Mouse (Mus musculus): ENCODE measurements at regions not wholly inside any gene's neighbourhood (a gene's known extent, or its start where the extent isn't known, plus 50 kb on each side); places are given as distances from the start of the nearest gene placed in this dataset.

DNA sequence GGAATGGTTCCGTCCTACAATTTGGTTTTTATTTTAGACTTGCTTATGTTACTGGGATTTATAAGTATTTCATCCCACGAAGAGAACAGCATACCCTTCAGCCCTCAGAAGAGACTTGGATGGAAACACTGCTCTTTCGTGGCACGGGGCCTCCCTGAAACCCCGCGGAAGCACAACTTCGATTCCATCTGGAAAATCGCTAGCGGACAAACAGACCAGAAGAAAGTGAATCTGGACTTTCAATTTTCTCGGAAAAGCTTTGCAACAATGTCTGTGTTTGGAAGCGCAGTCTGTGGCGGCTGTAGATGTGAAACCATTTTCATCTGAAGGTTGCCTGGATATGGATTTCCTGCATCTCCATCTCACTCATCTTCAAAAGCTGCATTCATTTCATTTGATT, 308.7 kb downstream of the Ankrd50 start:
- WGBS, result 78% methylated on average over 12 of the region's 12 CpGs
- H3K27ac ChIP-seq, result no peak overlapping the region

GRCm38 (mm10) chr3:38174735-38175280, 309.8 kb downstream of the Ankrd50 start:
- no peaks in the 10 kb centered on the region for H3K9me3 ChIP-seq
- H3K27ac ChIP-seq, result no peak overlapping the region
- ATAC-seq, result no peak
- 68% methylated on average over 8 of the region's 8 CpGs for WGBS
- H3K4me1 ChIP-seq (replicated peaks), result no peaks in the 10 kb centered on the region
- H3K9ac ChIP-seq, result no peak overlapping the region
- H3K27me3 ChIP-seq (replicated peaks), result no peaks in the 10 kb centered on the region
- H3K4me3 ChIP-seq (replicated peaks), result no peak overlapping the region
- H3K36me3 ChIP-seq, result no peaks in the 10 kb centered on the region
- no peak overlapping the region for H3K4me2 ChIP-seq (replicated peaks)

More for the DNA sequence above, 308.7 kb downstream of the Ankrd50 start:
- Histone ChIP-seq H3K36me3 (no peaks in the 10 kb centered on the region), H3K4me2 (replicated peaks) (no peak overlapping the region), H3K4me1 (replicated peaks) (no peaks in the 10 kb centered on the region), H3K9me3 (no peaks in the 10 kb centered on the region), H3K9ac (no peak overlapping the region), H3K27me3 (replicated peaks) (no peaks in the 10 kb centered on the region), H3K4me3 (replicated peaks) (no peak overlapping the region)
- ATAC-seq, result no peak

DNA sequence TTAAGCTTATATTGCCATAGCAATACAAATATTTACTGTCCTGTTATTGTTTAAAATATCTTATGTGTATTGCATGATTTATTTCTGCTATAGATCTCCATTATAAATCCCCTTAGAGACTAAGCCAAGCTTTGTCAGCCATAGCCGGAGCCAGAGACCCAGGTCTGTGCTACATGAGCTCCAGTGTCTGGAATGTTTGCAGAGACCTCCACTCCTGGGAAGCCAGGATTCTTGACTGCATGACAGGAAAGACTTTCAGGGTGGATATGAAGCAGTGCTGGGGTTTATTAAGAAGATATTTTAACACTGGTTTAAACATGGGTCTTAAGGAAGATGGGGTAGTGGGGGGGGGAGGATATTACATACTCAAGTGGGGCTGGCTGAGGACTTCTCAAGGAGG, 332.2 kb downstream of the Ankrd50 start:
- 26% methylated on average over 1 of the region's 1 CpGs for WGBS
- no peaks in the 10 kb centered on the region for H3K9me3 ChIP-seq
- no peaks in the 10 kb centered on the region for H3K36me3 ChIP-seq
- H3K9ac ChIP-seq, result no peak overlapping the region
- no peaks in the 10 kb centered on the region for H3K27me3 ChIP-seq (replicated peaks)
- no peak overlapping the region for H3K4me2 ChIP-seq (replicated peaks)
- no peak overlapping the region for H3K27ac ChIP-seq
- H3K4me1 ChIP-seq (replicated peaks), result no peaks in the 10 kb centered on the region
- H3K4me3 ChIP-seq (replicated peaks), result no peak overlapping the region
- peak; percentile 56 for ATAC-seq

DNA sequence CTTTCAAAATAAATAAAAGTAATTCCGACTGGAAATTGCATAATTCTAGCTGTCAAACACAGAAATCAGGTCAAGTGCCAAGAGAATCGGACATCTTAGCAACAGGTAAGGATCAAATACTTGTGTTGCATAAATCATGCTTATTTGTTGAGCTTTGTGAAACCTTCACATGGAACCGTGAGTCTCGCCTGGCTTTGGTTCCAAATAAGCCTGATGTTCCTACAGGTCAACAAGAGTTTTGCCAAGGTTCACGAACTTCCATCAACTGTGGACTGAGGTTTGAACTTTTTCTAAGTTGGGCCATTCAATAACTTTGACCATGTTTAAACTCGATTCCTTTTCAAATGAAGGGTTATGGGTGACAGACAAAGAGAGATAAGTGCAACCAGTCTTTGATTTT, 332.8 kb downstream of the Ankrd50 start:
- Histone ChIP-seq H3K36me3 (no peaks in the 10 kb centered on the region), H3K27ac (no peak overlapping the region), H3K4me3 (replicated peaks) (no peak overlapping the region), H3K4me2 (replicated peaks) (no peak overlapping the region), H3K27me3 (replicated peaks) (no peaks in the 10 kb centered on the region), H3K9ac (no peak overlapping the region), H3K9me3 (no peaks in the 10 kb centered on the region), H3K4me1 (replicated peaks) (no peaks in the 10 kb centered on the region)
- WGBS, result 75% methylated on average over 6 of the region's 6 CpGs
- no peak for ATAC-seq

DNA sequence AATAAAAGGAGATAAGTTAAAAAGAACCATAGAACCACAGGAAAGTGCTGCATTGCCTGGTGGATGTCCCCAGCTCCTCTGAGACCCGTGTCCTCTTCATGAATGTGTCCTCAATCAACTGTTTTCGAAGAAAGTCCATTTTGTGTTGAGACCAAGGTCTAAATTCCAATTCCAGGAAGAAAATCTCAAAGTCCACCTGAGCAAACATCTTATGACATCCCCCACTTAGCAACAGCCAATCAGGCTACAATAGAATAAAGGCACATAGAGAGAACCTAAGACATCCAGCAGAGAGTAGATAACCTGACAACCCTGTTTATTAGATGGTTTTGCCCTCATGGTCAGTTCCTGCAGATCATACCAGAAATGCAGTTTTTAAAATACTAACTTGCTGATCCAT, 338.0 kb downstream of the Ankrd50 start:
- no peaks in the 10 kb centered on the region for H3K36me3 ChIP-seq
- no peaks in the 10 kb centered on the region for H3K9me3 ChIP-seq
- H3K4me2 ChIP-seq (replicated peaks), result no peak overlapping the region
- H3K27ac ChIP-seq, result no peak overlapping the region
- H3K4me1 ChIP-seq (replicated peaks), result no peaks in the 10 kb centered on the region
- no peak overlapping the region for H3K4me3 ChIP-seq (replicated peaks)
- ATAC-seq, result no peak
- H3K9ac ChIP-seq, result no peak overlapping the region
- WGBS, result 79% methylated on average over 2 of the region's 2 CpGs
- no peaks in the 10 kb centered on the region for H3K27me3 ChIP-seq (replicated peaks)

GRCm38 (mm10) chr3:38145444-38145843, 339.2 kb downstream of the Ankrd50 start:
- Histone ChIP-seq H3K36me3 (no peaks in the 10 kb centered on the region), H3K4me3 (replicated peaks) (no peak overlapping the region), H3K27me3 (replicated peaks) (no peaks in the 10 kb centered on the region), H3K9ac (no peak overlapping the region), H3K4me1 (replicated peaks) (no peaks in the 10 kb centered on the region), H3K4me2 (replicated peaks) (no peak overlapping the region), H3K9me3 (no peaks in the 10 kb centered on the region), H3K27ac (no peak overlapping the region)
- WGBS, result 76% methylated on average over 2 of the region's 2 CpGs
- no peak for ATAC-seq

GRCm38 (mm10) chr3:38144650-38145049, 340.0 kb downstream of the Ankrd50 start:
- Histone ChIP-seq H3K27ac (no peak overlapping the region), H3K9me3 (no peaks in the 10 kb centered on the region), H3K4me1 (replicated peaks) (no peaks in the 10 kb centered on the region), H3K4me2 (replicated peaks) (no peak overlapping the region), H3K27me3 (replicated peaks) (no peaks in the 10 kb centered on the region), H3K4me3 (replicated peaks) (no peak overlapping the region), H3K9ac (no peak overlapping the region), H3K36me3 (no peaks in the 10 kb centered on the region)
- no peak for ATAC-seq

DNA sequence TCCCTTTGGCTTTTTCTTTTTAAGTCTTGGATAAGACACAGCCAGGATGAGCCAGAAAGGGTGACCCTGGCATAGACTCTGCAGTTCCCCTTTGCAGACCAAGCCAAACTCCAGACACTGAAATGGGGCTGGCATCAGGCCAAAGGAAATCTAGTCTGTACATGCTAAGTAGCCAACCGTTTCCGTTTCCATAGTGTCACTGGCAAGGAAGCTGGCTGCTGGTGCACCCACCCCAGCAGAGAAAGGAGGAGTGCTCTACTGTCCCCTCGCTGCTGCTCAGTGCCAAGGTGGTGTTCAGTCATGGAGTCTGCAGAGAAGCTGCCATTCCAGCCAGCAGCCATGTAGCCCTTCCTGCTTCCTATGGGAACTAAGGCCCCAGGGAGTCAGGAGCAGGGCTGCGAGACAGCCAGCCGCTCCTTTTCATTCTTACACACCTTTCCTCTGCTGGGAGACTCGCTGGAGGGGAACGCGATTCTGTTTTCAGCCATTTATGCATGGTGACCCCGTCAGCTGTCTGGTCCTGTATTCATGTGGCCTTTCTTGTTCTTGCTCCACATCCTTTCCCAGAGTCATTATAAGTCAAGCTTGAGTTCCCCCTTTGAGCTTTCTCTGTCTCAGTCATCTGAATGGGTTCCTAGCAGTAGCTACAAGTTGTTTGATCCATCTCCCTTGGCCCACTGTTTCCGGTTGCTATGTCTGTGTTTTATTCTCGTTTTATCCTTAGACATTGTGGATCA, 341.3 kb downstream of the Ankrd50 start:
- H3K27ac ChIP-seq, result no peak overlapping the region

DNA sequence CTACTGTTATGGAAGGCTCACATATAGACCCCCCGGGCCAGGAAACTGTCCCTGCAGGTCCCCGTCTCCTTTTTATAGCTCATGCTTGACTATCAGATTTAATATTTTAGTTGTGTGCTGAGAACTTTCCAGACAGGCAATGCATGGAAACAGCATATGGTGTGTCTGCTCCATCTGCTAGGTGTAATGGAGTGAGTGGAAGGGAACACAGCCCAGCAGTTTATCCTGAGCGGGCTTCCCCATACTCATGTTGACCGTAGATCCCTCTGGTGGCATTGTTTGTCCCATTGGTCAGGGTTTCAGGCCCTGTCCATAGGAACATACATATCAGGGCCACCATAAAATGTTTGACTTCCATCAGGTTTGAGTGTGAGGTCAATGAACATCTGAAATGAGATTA, 345.3 kb downstream of the Ankrd50 start:
- no peak overlapping the region for H3K27ac ChIP-seq
- WGBS, result 91% methylated on average over 4 of the region's 4 CpGs
- no peak overlapping the region for H3K4me2 ChIP-seq (replicated peaks)
- no peaks in the 10 kb centered on the region for H3K9me3 ChIP-seq
- H3K27me3 ChIP-seq (replicated peaks), result no peaks in the 10 kb centered on the region
- no peaks in the 10 kb centered on the region for H3K4me1 ChIP-seq (replicated peaks)
- no peaks in the 10 kb centered on the region for H3K36me3 ChIP-seq
- no peak for ATAC-seq
- H3K9ac ChIP-seq, result no peak overlapping the region
- H3K4me3 ChIP-seq (replicated peaks), result no peak overlapping the region

More for the DNA sequence above, 341.3 kb downstream of the Ankrd50 start:
- peak; percentile 15; the same call in 1 of the 2 replicates for ATAC-seq
- H3K4me1 ChIP-seq (replicated peaks), result no peaks in the 10 kb centered on the region
- no peaks in the 10 kb centered on the region for H3K9me3 ChIP-seq
- no peaks in the 10 kb centered on the region for H3K27me3 ChIP-seq (replicated peaks)
- H3K36me3 ChIP-seq, result no peaks in the 10 kb centered on the region
- H3K9ac ChIP-seq, result no peak overlapping the region
- H3K4me2 ChIP-seq (replicated peaks), result no peak overlapping the region
- no peak overlapping the region for H3K4me3 ChIP-seq (replicated peaks)
- WGBS, result 66% methylated on average over 11 of the region's 11 CpGs

DNA sequence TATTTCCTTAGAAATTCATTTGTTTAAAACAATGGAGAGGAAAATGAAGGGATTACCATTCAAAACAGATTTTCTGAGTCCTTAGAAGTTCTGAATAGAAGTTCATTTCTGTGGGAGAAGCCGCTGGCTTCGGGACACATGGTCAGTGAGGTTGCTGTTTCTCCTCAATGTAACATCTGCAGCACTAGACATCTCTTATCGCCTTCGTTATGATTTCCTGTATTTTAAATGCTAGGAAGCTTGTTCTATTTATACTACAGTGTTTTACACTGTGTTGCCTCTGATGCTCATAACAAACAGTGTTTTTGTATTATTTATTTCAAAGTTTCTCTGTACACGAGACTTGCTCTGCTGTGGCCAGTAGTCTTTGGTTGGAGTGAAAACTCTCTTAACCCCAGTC, 346.6 kb downstream of the Ankrd50 start:
- 62% methylated on average over 5 of the region's 5 CpGs for WGBS
- ATAC-seq, result no peak
- no peak overlapping the region for H3K27ac ChIP-seq

DNA sequence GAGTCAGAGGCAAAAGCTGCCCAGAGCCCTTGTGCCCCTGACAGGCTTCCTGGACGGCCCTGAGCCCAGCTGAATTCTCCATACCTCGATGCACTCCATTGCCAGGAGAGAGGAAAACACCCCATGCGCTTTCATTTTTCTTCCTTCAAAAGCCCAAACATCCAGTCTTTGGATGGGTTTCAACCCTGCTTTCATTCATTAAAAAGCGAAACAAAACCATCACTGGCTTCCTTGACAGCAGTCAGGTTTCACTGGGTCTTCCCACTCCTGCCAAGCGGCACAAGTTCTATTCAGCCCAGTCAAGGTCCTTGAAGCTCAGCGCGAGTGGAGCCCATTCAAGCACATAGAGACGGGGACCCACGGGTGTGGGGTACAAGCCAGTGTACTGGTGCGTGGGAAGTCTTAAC, 348.8 kb downstream of the Ankrd50 start:
- 88% methylated on average over 10 of the region's 10 CpGs for WGBS

More for the DNA sequence above, 346.6 kb downstream of the Ankrd50 start:
- H3K4me1 ChIP-seq (replicated peaks), result no peaks in the 10 kb centered on the region
- H3K9ac ChIP-seq, result no peak overlapping the region
- H3K4me3 ChIP-seq (replicated peaks), result no peak overlapping the region
- no peak overlapping the region for H3K4me2 ChIP-seq (replicated peaks)
- H3K36me3 ChIP-seq, result no peaks in the 10 kb centered on the region
- H3K9me3 ChIP-seq, result no peaks in the 10 kb centered on the region
- H3K27me3 ChIP-seq (replicated peaks), result no peaks in the 10 kb centered on the region

DNA sequence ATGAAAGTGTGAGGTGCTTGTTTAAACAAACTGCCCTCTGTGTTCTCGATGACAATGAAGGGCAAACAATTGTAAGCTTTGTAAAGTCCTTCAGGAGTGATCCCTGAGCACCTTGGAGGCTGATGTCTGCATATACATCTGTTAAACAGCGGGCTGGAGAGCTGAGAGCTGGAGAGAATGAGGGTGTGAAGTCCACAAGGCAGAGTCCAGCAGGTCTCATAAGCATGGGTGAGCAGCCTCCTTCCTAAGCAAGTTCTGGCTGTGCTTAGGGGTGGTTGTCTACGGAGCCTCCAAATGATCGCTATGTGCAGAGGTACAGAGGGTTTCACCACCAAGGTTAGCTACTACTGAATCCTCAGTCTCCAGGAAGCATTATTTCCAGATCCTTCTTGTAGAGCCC, 350.2 kb downstream of the Ankrd50 start:
- H3K4me2 ChIP-seq (replicated peaks), result no peak overlapping the region

More for the DNA sequence above, 348.8 kb downstream of the Ankrd50 start:
- ATAC-seq, result no peak
- no peaks in the 10 kb centered on the region for H3K36me3 ChIP-seq
- H3K27ac ChIP-seq, result no peak overlapping the region
- H3K4me2 ChIP-seq (replicated peaks), result no peak overlapping the region
- no peaks in the 10 kb centered on the region for H3K9me3 ChIP-seq
- H3K27me3 ChIP-seq (replicated peaks), result no peaks in the 10 kb centered on the region
- H3K4me1 ChIP-seq (replicated peaks), result no peaks in the 10 kb centered on the region
- no peak overlapping the region for H3K4me3 ChIP-seq (replicated peaks)
- no peak overlapping the region for H3K9ac ChIP-seq

GRCm38 (mm10) chr3:38131887-38132220, 352.8 kb downstream of the Ankrd50 start:
- no peaks in the 10 kb centered on the region for H3K9me3 ChIP-seq
- no peaks in the 10 kb centered on the region for H3K36me3 ChIP-seq
- no peak overlapping the region for H3K4me3 ChIP-seq (replicated peaks)
- no peak overlapping the region for H3K27ac ChIP-seq
- H3K9ac ChIP-seq, result no peak overlapping the region
- no peak for ATAC-seq
- H3K27me3 ChIP-seq (replicated peaks), result no peaks in the 10 kb centered on the region
- no peaks in the 10 kb centered on the region for H3K4me1 ChIP-seq (replicated peaks)
- 92% methylated on average over 3 of the region's 3 CpGs for WGBS
- no peak overlapping the region for H3K4me2 ChIP-seq (replicated peaks)

More for the DNA sequence above, 350.2 kb downstream of the Ankrd50 start:
- no peaks in the 10 kb centered on the region for H3K36me3 ChIP-seq
- no peak for ATAC-seq
- no peaks in the 10 kb centered on the region for H3K9me3 ChIP-seq
- H3K27ac ChIP-seq, result no peak overlapping the region
- no peaks in the 10 kb centered on the region for H3K4me1 ChIP-seq (replicated peaks)
- no peak overlapping the region for H3K4me3 ChIP-seq (replicated peaks)
- no peak overlapping the region for H3K9ac ChIP-seq
- WGBS, result 72% methylated on average over 4 of the region's 4 CpGs
- no peaks in the 10 kb centered on the region for H3K27me3 ChIP-seq (replicated peaks)
